Mouse (Mus musculus): ENCODE results near the gene Kctd4. TPM values are rescaled to one million over a fixed set of nuclear protein-coding genes. Genes with fewer than 3 reads are reported as not detected.

Gene Kctd4
- polyA plus RNA-seq, 1 experiment from 2014 or later, result not detected

- ChIA-PET POLR2A (no interaction called here), CTCF (no interaction called here)
- no peaks in the 10 kb centered on the region for H3K27me3 ChIP-seq
- in situ Hi-C loops (cut with MboI; ENCODE audit: low pct_unique_long_range_greater_than_20kb), result no loop called here
- DNase-seq (ENCODE audit: low read depth, low spot score) (no peak), ATAC-seq (no peak)
- TF ChIP-seq CTCF (IDR thresholded peaks at IDR 0.05), result no peak
These were observed 7.1 kb upstream of the Kctd4 start for GRCm38 (mm10) chr14:75947674-75948073.

GRCm38 (mm10) chr14:75953011-75953410, 1.8 kb upstream of the Kctd4 start:
- ChIA-PET CTCF (interaction anchor here (0.9 kb wide), 1 partner anchor 15 kb away, joined by 3 read pairs; no protein-coding TSS in a partner anchor), POLR2A (no interaction called here)

GRCm38 (mm10) chr14:75962250-75962649, 7.4 kb downstream of the Kctd4 start:
- no peak for TF ChIP-seq CTCF (IDR thresholded peaks at IDR 0.05)
- ChIA-PET CTCF (no interaction called here), POLR2A (no interaction called here)
- DNase-seq (ENCODE audit: low read depth, low spot score), result no peak
- no peak for ATAC-seq
- in situ Hi-C loops (cut with MboI; ENCODE audit: low pct_unique_long_range_greater_than_20kb), result no loop called here
- H3K27me3 ChIP-seq, result no peaks in the 10 kb centered on the region

More at GRCm38 (mm10) chr14:75953011-75953410, 1.8 kb upstream of the Kctd4 start:
- no peak for DNase-seq (ENCODE audit: low read depth, low spot score)
- no peak for TF ChIP-seq CTCF (IDR thresholded peaks at IDR 0.05)
- in situ Hi-C loops (cut with MboI; ENCODE audit: low pct_unique_long_range_greater_than_20kb), result no loop called here
- H3K27me3 ChIP-seq, result no peaks in the 10 kb centered on the region
- no peak for ATAC-seq

- ATAC-seq (no peak), DNase-seq (ENCODE audit: low read depth, low spot score) (no peak)
- ChIA-PET POLR2A (interaction anchor here (0.5 to 1.2 kb wide), 2 partner anchors 25 to 541 kb away, joined by 3 to 5 read pairs; no protein-coding TSS in a partner anchor), CTCF (interaction anchor here (1.3 to 2.0 kb wide), 4 partner anchors 14 to 25 kb away, joined by 3 to 6 read pairs (median 4); no protein-coding TSS in a partner anchor)
- no peak for TF ChIP-seq CTCF (IDR thresholded peaks at IDR 0.05)
- H3K27me3 ChIP-seq, result no peaks in the 10 kb centered on the region
- in situ Hi-C loops (cut with MboI; ENCODE audit: low pct_unique_long_range_greater_than_20kb), result no loop called here
These were observed 8.4 kb downstream of the Kctd4 start for GRCm38 (mm10) chr14:75963215-75963614.

- in situ Hi-C loops (cut with MboI; ENCODE audit: low pct_unique_long_range_greater_than_20kb), result no loop called here
- DNase-seq (ENCODE audit: low read depth, low spot score), result no peak
- TF ChIP-seq CTCF (IDR thresholded peaks at IDR 0.05), result no peak
- ChIA-PET CTCF (interaction anchor here (1.3 to 2.0 kb wide), 4 partner anchors 14 to 25 kb away, joined by 3 to 6 read pairs (median 4); no protein-coding TSS in a partner anchor), POLR2A (interaction anchor here (0.5 to 1.2 kb wide), 2 partner anchors 24 to 540 kb away, joined by 3 to 5 read pairs; no protein-coding TSS in a partner anchor)
- ATAC-seq, result no peak
- H3K27me3 ChIP-seq, result no peaks in the 10 kb centered on the region
These were observed 9.2 kb downstream of the Kctd4 start for GRCm38 (mm10) chr14:75964000-75964399.

GRCm38 (mm10) chr14:75964433-75964832, 9.6 kb downstream of the Kctd4 start:
- CTCF ChIA-PET, result interaction anchor here (1.6 to 2.0 kb wide), 4 partner anchors 15 to 26 kb away, joined by 3 to 6 read pairs (median 4); no protein-coding TSS in a partner anchor
- no peaks in the 10 kb centered on the region for H3K27me3 ChIP-seq
- POLR2A ChIA-PET, result no interaction called here
- TF ChIP-seq CTCF (IDR thresholded peaks at IDR 0.05), result no peak
- ATAC-seq (no peak), DNase-seq (ENCODE audit: low read depth, low spot score) (no peak)
- in situ Hi-C loops (cut with MboI; ENCODE audit: low pct_unique_long_range_greater_than_20kb), result no loop called here

GRCm38 (mm10) chr14:75967291-75967690, 12.5 kb downstream of the Kctd4 start:
- ChIA-PET CTCF (interaction anchor here (1.2 to 2.1 kb wide), 3 partner anchors 13 to 39 kb away, joined by 3 to 5 read pairs (median 4); partner anchors contain the start of gene Kctd4), POLR2A (no interaction called here)
- in situ Hi-C loops (cut with MboI; ENCODE audit: low pct_unique_long_range_greater_than_20kb), result no loop called here
- H3K27me3 ChIP-seq, result no peaks in the 10 kb centered on the region
- DNase-seq (ENCODE audit: low read depth, low spot score) (no peak), ATAC-seq (no peak)
- no peak for TF ChIP-seq CTCF (IDR thresholded peaks at IDR 0.05)

- CTCF ChIA-PET, result interaction anchor here (1.8 kb wide), 1 partner anchor 37 kb away, joined by 4 read pairs; no protein-coding TSS in a partner anchor
- DNase-seq (ENCODE audit: low read depth, low spot score) (no peak), ATAC-seq (no peak)
- H3K27me3 ChIP-seq, result no peaks in the 10 kb centered on the region
- no peak for TF ChIP-seq CTCF (IDR thresholded peaks at IDR 0.05)
- in situ Hi-C loops (cut with MboI; ENCODE audit: low pct_unique_long_range_greater_than_20kb), result no loop called here
- POLR2A ChIA-PET, result no interaction called here
These were observed 21.3 kb downstream of the Kctd4 start for GRCm38 (mm10) chr14:75976107-75976506.

GRCm38 (mm10) chr14:75981231-75981630, 26.4 kb downstream of the Kctd4 start:
- in situ Hi-C loops (cut with MboI; ENCODE audit: low pct_unique_long_range_greater_than_20kb), result no loop called here
- no peak for ATAC-seq
- POLR2A ChIA-PET, result no interaction called here
- TF ChIP-seq CTCF (IDR thresholded peaks at IDR 0.05), result no peak
- no peaks in the 10 kb centered on the region for H3K27me3 ChIP-seq
- DNase-seq (ENCODE audit: low read depth, low spot score), result no peak
- CTCF ChIA-PET, result interaction anchor here (1.2 kb wide), 1 partner anchor 16 kb away, joined by 3 read pairs; no protein-coding TSS in a partner anchor

- ChIA-PET POLR2A (interaction anchor here (0.6 to 0.7 kb wide), 2 partner anchors 14 to 47 kb away, joined by 3 read pairs; no protein-coding TSS in a partner anchor), CTCF (interaction anchor here (0.7 to 2.3 kb wide), 3 partner anchors 10 to 46 kb away, joined by 4 to 5 read pairs (median 4); no protein-coding TSS in a partner anchor)
- H3K27me3 ChIP-seq, result no peaks in the 10 kb centered on the region
- TF ChIP-seq CTCF (IDR thresholded peaks at IDR 0.05), result no peak
- in situ Hi-C loops (cut with MboI; ENCODE audit: low pct_unique_long_range_greater_than_20kb), result no loop called here
- DNase-seq (ENCODE audit: low read depth, low spot score) (no peak), ATAC-seq (no peak)
These were observed 29.1 kb downstream of the Kctd4 start for GRCm38 (mm10) chr14:75983891-75984290.

- ATAC-seq, result no peak
- TF ChIP-seq CTCF (IDR thresholded peaks at IDR 0.05), result no peak
- POLR2A ChIA-PET, result no interaction called here
- in situ Hi-C loops (cut with MboI; ENCODE audit: low pct_unique_long_range_greater_than_20kb), result no loop called here
- no peaks in the 10 kb centered on the region for H3K27me3 ChIP-seq
- CTCF ChIA-PET, result interaction anchor here (0.8 to 2.3 kb wide), 2 partner anchors 10 to 94 kb away, joined by 3 to 5 read pairs; no protein-coding TSS in a partner anchor
- no peak for DNase-seq (ENCODE audit: low read depth, low spot score)
These were observed 30.3 kb downstream of the Kctd4 start for GRCm38 (mm10) chr14:75985112-75985511.

Measured in Patski (cell line).